Mouse (Mus musculus) olfactory bulb, adult 2 months (tissue): ENCODE data around the gene Dot1l. TPM values are rescaled to one million over a fixed set of nuclear protein-coding genes. Genes with fewer than 3 reads are reported as not detected.
"Not testable (repeated sequence)": the region's sequence is repeated elsewhere in the genome, so short reads cannot be mapped to it uniquely, and the experiment has no call there.

ENCODE experiments used
- H3K27ac ChIP-seq: fragments of 200-500 bp; 2 replicates; pipeline ENCODE4 v1.5.1; 2012; ENCODE audit warnings: low read depth, low read length; ENCODE audit not compliant: insufficient read depth
- H3K4me1 ChIP-seq: fragments of 200-500 bp; 2 replicates; pipeline ENCODE4 v1.6.1; 2012; ENCODE audit warnings: low read length; ENCODE audit not compliant: control insufficient read depth, insufficient read depth
- H3K4me3 ChIP-seq: fragments of 200-500 bp; 2 replicates; pipeline ENCODE4 v1.5.1; 2012; ENCODE audit warnings: mild to moderate bottlenecking, low read depth, low read length, moderate library complexity; ENCODE audit not compliant: insufficient read depth
- CTCF ChIP-seq: fragments of 200-500 bp; IDR thresholded peaks from 2 replicates; pipeline ENCODE4 v1.5.1; 2012; ENCODE audit warnings: low read depth, mild to moderate bottlenecking, low read length, moderate library complexity; ENCODE audit not compliant: insufficient read depth
- POLR2A ChIP-seq: fragments of 200-500 bp; IDR thresholded peaks from 2 replicates; pipeline ENCODE4 v1.6.1; 2012; ENCODE audit warnings: mild to moderate bottlenecking, low read depth, low read length, moderate library complexity; ENCODE audit not compliant: insufficient read depth
- WGBS: fragments of 180-500 bp; shearing (Covaris S2); methylation state at CpG from one replicate; pipeline ENCODE4 v1.1.7; 2018; 5-methylcytosine and 5-hydroxymethylcytosine counted together
- polyA plus RNA-seq: library from polyadenylated mRNA; stranded (reverse); fragments of >200 nt; gene quantifications from 2 replicates; pipeline ENCODE4 v1.2.4, GENCODE M21; 2012; ENCODE audit warnings: low replicate concordance; ENCODE audit not compliant: missing spikeins, insufficient read depth, insufficient read length

Dot1l gene
- polyA plus RNA-seq, 1 experiment, result 235 TPM

DNA sequence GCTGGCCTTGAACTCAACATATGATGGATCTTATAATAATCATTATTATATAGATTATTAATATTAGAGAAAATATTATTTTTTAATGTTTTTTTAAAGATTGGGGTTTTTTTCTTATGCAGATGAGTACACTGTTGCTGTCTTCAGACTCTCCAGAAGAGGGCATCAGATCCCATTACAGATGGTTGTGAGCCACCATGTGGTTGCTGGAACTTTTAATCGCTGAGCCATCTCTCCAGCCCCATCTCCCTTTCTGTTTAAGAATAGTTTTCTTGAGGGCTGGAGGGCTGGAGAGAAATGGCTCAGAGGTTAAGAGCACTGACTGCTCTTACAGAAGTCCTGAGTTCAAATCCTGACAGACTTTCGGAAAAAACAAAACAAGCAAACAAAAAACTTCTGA lies 67.0 kb downstream of the Dot1l start:
- Histone ChIP-seq H3K4me1 (no peaks in the 10 kb centered on the region), H3K27ac (no peak overlapping the region), H3K4me3 (no peak overlapping the region)
- no peak for TF ChIP-seq POLR2A
- TF ChIP-seq CTCF, result no peak
- WGBS, result 46% methylated on average over 2 of the region's 2 CpGs

DNA sequence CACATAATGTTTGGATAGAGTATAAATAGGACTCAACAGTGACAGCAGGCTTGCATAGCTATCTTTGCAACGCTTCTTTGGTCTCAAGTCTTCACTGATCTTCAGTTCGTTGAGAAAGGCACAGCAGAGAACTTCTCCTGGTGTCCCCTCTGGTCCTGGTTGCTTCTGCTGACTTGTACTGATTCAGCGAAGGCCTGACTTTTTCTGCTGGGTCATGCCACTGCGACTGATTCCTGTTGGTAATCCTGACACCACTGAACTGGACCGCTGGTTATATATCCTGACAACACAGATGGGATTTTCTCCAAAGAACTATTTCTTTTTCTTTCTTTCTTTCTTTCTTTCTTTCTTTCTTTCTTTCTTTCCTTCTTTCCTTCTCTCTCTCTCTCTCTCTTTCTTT lies 67.5 kb downstream of the Dot1l start:
- no peak overlapping the region for H3K27ac ChIP-seq
- no peak overlapping the region for H3K4me3 ChIP-seq
- TF ChIP-seq POLR2A (no peak), CTCF (no peak)
- 91% methylated on average over 5 of the region's 5 CpGs for WGBS
- H3K4me1 ChIP-seq, result no peaks in the 10 kb centered on the region

DNA sequence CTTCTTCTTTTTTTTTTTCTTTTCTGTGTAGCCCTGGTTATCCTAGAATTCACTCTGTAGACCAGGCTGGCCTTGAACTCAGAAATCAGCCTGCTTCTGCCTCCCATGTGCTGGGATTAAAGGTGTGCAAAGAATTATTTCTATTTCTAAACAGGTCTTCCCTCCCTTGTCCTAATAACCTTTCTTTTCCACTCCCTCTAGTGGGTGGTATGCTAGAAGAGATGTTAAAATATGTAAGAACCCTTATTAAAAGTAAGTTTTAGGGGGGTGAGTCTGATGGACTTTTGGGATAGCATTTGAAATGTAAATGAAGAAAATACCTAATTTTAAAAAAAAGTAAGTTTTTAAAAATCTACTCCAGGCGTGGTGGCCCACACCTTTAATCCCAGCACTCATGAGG lies 68.3 kb downstream of the Dot1l start:
- WGBS, result 94% methylated on average over 1 of the region's 1 CpGs
- no peak overlapping the region for H3K4me3 ChIP-seq
- TF ChIP-seq CTCF, result no peak
- no peak for TF ChIP-seq POLR2A
- H3K4me1 ChIP-seq, result peaks cover 6% of the 10 kb centered on the region
- no peak overlapping the region for H3K27ac ChIP-seq

DNA sequence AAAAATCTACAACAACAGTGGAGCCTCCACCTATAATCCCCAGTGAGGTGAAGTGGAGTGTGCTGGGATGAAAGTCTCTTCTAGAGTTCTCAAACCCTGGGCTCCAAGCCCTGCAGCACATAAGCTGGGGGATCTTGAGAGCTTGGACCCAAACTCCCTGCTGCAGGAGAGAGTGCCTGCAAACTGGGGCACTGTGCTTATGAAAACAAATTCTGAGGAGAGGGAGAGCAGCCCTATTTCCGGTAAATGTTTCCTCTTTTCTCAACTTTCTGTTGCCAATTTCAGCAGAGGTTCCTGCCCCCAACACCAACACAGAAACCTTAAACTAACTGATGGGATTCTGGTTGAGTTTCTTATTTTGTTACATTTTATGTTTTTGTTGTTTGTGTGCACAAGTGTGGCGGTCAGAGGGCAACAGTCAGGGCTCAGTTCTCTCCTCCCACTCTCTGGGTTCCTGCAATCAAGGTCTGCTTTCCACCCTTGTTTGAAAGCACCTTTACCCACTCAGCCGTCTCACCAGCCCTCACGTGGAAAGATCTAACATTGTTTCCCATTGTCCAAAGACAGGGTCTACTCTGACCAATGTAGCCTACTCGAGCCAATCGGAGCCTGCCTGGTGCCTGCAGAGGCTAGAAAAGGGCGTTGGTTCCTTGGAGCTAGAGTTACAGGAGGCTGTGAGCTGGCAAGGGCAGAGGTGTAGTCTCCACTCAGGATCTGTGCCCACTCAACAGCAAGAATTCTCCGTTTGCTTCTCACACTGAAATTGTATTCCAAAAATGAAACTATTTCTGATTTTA lies 69.0 kb downstream of the Dot1l start:
- no peak overlapping the region for H3K27ac ChIP-seq
- WGBS, result 63% methylated on average over 8 of the region's 8 CpGs
- TF ChIP-seq POLR2A (no peak), CTCF (no peak)

DNA sequence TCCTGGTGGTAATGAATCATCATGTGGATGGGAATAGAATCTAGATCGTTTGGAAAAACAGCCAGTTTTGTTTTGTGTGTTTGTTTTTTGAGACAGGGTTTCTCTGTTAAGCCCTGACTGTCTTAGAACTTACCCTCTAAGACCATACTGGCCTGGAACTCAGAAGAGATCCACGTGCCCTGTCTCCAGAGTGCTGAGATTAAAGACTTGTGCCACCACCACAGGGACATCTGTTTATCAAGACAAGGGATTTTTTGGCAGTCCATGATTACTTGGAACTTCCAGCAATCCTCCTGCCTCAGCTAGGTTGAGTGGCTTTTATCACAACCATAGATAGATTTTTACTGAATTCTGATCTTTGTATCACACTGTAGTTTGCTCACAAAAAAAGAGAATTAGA lies 69.8 kb downstream of the Dot1l start:
- Histone ChIP-seq H3K4me3 (no peak overlapping the region), H3K4me1 (peaks cover 10% of the 10 kb centered on the region), H3K27ac (no peak overlapping the region)
- WGBS, result 59% methylated on average over 2 of the region's 2 CpGs
- no peak for TF ChIP-seq POLR2A
- no peak for TF ChIP-seq CTCF

More for the DNA sequence above, 69.0 kb downstream of the Dot1l start:
- H3K4me3 ChIP-seq, result no peak overlapping the region
- H3K4me1 ChIP-seq, result peaks cover 10% of the 10 kb centered on the region

DNA sequence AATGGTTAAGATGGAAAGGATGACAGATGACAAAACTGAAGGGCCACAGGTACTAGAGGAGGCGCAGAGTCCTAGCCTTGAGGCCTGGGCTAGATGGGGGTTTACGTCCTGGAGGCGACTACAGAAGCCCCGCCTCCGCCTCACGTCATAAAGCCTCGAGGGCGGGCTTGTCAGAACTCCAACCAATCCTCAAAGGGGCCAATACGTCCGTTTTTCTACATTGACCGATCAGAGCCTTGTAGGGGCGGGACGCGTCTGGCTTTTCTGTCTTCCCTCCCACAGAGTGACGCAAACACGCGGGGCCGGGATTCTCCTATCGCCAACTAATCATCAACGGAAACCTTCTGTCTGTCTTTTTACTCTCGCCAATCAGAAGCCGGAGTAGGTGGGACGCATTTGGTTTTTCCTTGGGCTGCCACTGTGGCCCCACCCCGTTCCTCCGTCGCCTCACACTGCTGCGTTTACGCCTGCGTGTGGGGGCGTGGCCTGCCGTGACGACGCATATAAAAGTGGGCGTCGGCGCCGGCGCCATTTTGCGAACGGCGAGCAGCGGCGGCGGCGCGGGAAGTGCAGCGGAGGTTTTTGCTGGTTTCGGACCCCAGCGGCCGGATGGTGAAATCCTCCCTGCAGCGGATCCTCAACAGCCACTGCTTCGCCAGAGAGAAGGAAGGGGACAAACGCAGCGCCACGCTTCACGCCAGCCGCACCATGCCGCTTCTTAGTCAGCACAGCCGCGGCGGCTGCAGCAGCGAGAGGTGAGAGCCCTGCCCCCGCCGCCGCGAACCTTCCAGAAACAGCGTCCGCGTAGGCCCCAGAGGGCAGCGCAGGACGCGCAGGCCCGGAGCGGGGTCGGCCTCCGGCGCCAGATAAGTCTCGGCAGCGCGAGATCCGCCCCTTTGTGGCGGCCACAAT lies 71.4 kb downstream of the Dot1l start, which contains the start of gene Oaz1:
TSS of gene Oaz1 (plus strand) at position 506 of the 912 bp plus-strand sequence.
- Histone ChIP-seq H3K27ac (peak within 1 kb of the TSS; percentile 89), H3K4me3 (peak within 1 kb of the TSS; percentile 77), H3K4me1 (peaks cover 10% of the 10 kb centered on the region)
- TF ChIP-seq POLR2A (peak; percentile 87), CTCF (no peak)
- under 1% methylated on average over 81 of the region's 82 CpGs for WGBS

DNA sequence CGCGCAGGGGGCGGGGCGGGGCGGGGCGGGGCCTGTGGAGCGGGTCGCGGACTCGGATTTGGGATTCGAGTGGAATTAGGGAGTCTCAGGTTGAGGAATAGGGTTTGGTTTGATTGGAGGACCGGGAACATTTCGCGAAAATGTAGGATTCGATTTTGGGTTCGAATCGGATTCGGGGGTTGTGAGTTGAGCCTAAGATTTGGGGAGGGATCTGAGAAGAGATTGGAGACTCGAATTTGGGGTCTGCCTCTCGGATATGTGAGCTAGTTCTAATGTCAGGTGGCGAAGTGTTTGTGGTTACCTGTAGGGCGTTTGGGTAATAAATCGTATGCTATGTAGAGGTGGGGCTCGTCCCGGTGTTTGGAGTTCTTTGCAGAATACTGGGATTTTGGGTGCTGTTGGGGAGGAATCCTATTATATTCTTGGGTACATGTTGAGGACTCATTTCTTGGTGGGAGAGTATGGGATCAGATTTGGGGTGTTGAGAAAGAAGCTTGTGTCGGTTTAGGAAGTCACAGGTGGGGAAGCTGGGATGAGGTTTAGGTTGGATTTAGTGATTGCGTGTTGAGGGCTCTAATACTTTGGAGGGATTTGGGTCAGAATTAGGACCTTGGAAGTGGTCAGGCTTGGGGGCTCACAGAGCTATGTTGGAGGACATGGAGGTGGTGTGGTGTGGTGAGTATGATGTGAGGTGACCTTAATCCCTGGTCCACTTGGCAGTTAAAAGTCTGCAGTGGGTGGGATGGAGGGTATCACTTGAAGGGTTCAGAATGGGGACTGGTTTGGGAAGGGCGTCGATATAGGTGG lies 72.3 kb downstream of the Dot1l start:
- no peak for TF ChIP-seq POLR2A
- TF ChIP-seq CTCF, result no peak
- no peak overlapping the region for H3K27ac ChIP-seq
- H3K4me3 ChIP-seq, result peak overlapping the region; percentile 77
- H3K4me1 ChIP-seq, result peaks cover 10% of the 10 kb centered on the region
- WGBS, result 3% methylated on average over 29 of the region's 29 CpGs

DNA sequence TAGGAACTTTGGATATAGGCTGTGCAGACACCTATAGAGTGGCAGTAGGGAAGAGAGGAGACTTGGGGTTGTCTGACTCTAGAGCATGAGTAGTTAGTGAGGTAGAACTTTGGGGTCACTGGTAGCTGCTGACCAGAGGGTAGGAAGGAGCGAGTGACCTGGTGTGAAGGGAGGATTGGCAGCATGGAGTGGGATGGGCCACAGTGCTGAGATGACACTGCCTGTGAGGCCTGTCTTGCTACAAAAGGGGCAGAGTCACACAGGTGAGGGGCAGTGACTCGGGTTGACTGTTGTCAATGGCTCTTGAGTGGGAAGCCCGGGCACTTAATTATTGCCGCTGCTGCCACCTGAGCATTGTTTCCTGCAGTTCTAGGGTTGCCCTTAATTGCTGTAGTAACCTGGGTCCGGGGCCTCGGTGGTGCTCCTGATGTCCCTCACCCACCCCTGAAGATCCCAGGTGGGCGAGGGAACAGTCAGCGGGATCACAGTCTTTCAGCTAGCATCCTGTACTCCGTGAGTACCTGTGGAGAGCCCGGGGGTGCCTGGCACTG lies 72.9 kb downstream of the Dot1l start:
- 48% methylated on average over 10 of the region's 10 CpGs for WGBS
- Histone ChIP-seq H3K27ac (no peak overlapping the region), H3K4me3 (peak overlapping the region; percentile 77), H3K4me1 (peaks cover 10% of the 10 kb centered on the region)
- TF ChIP-seq POLR2A (no peak), CTCF (no peak)

DNA sequence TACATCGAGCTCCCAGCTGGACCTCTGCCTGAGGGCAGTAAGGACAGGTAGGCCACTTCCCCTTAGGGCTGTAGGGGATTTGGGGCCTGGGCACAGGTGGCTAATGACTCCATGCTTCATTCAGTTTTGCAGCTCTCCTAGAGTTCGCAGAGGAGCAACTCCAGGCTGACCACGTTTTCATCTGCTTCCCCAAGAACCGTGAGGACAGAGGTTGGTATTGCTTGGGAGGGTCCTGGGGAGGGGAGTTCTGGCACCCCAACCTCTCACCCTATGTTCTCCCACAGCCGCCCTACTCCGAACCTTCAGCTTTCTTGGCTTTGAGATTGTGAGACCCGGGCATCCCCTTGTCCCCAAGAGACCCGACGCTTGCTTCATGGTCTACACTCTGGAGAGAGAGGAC lies 73.6 kb downstream of the Dot1l start:
- WGBS, result 64% methylated on average over 9 of the region's 9 CpGs
- H3K4me3 ChIP-seq, result peak overlapping the region; percentile 77
- not testable (repeated sequence) for H3K27ac ChIP-seq, H3K4me1 ChIP-seq
